Mouse (Mus musculus) kidney, postnatal 0 days (tissue): Measurements from ENCODE around the gene Adamts3. TPM values are rescaled to one million over a fixed set of nuclear protein-coding genes. Genes with fewer than 3 reads are reported as not detected.
A peak's percentile ranks its signal among the peaks of the same experiment; 100 is the strongest.

ENCODE experiments used
- ATAC-seq: fragments of 200-750 bp; cut with Nextera tagmentation; replicated peaks from 2 replicates; pipeline ENCODE4 v1.8.0; 2017; ENCODE audit warnings: low read depth, moderate number of reproducible peaks, moderate TSS enrichment, moderate library complexity; ENCODE audit not compliant: low FRiP score
- DNase-seq: peaks from one replicate; pipeline ENCODE4 v3.0.0-alpha.2; 2016; ENCODE audit warnings: low spot score
- H3K27ac ChIP-seq: fragments of 300-500 bp; sonication (generic); 2 replicates; pipeline ENCODE4 v1.5.1; 2014; ENCODE audit warnings: mild to moderate bottlenecking
- H3K27me3 ChIP-seq: fragments of 300-500 bp; sonication (generic); 2 replicates; pipeline ENCODE4 v1.6.1; 2014; ENCODE audit warnings: low read length, mixed read lengths; ENCODE audit not compliant: insufficient read depth
- H3K36me3 ChIP-seq: fragments of 300-500 bp; sonication (generic); 2 replicates; pipeline ENCODE4 v1.6.1; 2014; ENCODE audit warnings: low read length, mixed read lengths; ENCODE audit not compliant: insufficient read depth
- H3K4me1 ChIP-seq: fragments of 300-500 bp; sonication (generic); replicated peaks from 2 replicates; pipeline ENCODE4 v1.6.1; 2014; ENCODE audit warnings: antibody characterized with exemption, low read length, mixed read lengths; ENCODE audit not compliant: insufficient read depth
- H3K4me2 ChIP-seq: fragments of 300-500 bp; sonication (generic); 2 replicates; pipeline ENCODE4 v1.6.1; 2014; ENCODE audit warnings: mild to moderate bottlenecking, low read length, moderate library complexity, mixed read lengths
- H3K4me3 ChIP-seq: fragments of 300-500 bp; sonication (generic); replicated peaks from 2 replicates; pipeline ENCODE4 v1.5.1; 2014; ENCODE audit warnings: low read depth, low read length
- H3K9ac ChIP-seq: fragments of 300-500 bp; sonication (generic); 2 replicates; pipeline ENCODE4 v1.6.1; 2014; ENCODE audit warnings: low read depth, low read length
- H3K9me3 ChIP-seq: fragments of 300-500 bp; sonication (generic); replicated peaks from 2 replicates; pipeline ENCODE4 v1.6.1; 2016; ENCODE audit warnings: low read length, inconsistent platforms, mixed read lengths
- CTCF ChIP-seq: IDR thresholded peaks from 2 replicates; pipeline ENCODE4 v1.5.1; 2016; ENCODE audit warnings: antibody characterized with exemption, low read depth, mild to moderate bottlenecking, moderate library complexity
- WGBS: fragments of 180-500 bp; shearing (Covaris S2); extraction: QIAGEN DNeasy Blood & Tissue Kit; methylation state at CpG from one replicate; pipeline ENCODE4 v1.1.7; 2014; 5-methylcytosine and 5-hydroxymethylcytosine counted together
- polyA plus RNA-seq: library from polyadenylated mRNA; unstranded; fragments of >200 nt; fragmentation: Nextera tagmentation; extraction: Ambion mirVana; gene quantifications from 2 replicates; pipeline ENCODE4 v1.2.1, GENCODE M21; 2015

The Adamts3 gene
- polyA plus RNA-seq, 1 experiment from 2014 or later: 1.2 TPM

DNA sequence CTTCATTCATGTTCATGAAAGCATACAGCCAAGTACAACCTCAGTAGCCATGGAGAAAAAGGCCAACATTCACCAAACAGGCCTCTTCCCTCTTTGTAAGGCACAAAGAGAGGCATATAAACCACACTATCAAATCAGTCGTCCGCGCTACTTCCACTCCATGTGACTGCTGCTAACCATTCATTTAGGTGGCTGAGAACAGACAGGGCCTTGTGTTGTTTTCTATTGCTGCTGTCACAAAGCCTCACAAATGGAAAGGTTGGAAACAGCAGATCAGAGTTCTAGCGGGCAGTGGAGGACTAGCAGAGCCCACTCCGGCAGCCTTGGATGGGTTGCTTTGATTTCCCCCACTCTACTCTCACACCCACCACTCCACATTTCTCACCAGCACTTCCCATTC, 98.5 kb downstream of the Adamts3 start:
- DNase-seq (no peak), ATAC-seq (no peak)
- Histone ChIP-seq H3K36me3 (no peaks in the 10 kb centered on the region), H3K4me2 (no peak overlapping the region), H3K9me3 (no peaks in the 10 kb centered on the region), H3K4me3 (no peak overlapping the region), H3K27me3 (no peaks in the 10 kb centered on the region), H3K9ac (no peak overlapping the region), H3K27ac (no peak overlapping the region), H3K4me1 (no peaks in the 10 kb centered on the region)
- no peak for TF ChIP-seq CTCF
- 91% methylated on average over 5 of the region's 5 CpGs for WGBS

DNA sequence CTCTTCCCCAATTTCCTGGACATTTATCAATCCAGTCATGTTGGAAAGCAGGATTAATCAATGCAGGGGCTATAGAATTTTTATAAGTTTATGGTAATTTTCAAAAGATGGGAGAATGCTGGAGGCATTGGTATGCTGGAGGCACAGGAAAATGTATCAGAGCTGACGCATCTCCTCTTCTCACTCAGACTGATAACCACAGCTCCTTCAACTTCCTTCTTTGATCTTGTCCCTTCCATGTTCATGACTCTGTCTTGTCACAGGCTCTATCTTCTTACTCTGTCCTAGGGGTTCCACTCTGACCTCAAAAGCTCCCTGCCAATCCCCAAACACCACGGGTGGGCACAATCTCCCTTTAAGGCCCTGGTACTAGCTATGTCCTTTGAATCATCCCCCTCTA, 103.3 kb downstream of the Adamts3 start:
- no peak overlapping the region for H3K9ac ChIP-seq
- no peaks in the 10 kb centered on the region for H3K9me3 ChIP-seq
- no peaks in the 10 kb centered on the region for H3K36me3 ChIP-seq
- H3K27ac ChIP-seq: no peak overlapping the region
- H3K27me3 ChIP-seq: no peaks in the 10 kb centered on the region
- DNase-seq (no peak), ATAC-seq (no peak)
- TF ChIP-seq CTCF: no peak
- WGBS: 87% methylated on average over 2 of the region's 2 CpGs
- no peaks in the 10 kb centered on the region for H3K4me1 ChIP-seq
- no peak overlapping the region for H3K4me2 ChIP-seq
- no peak overlapping the region for H3K4me3 ChIP-seq

DNA sequence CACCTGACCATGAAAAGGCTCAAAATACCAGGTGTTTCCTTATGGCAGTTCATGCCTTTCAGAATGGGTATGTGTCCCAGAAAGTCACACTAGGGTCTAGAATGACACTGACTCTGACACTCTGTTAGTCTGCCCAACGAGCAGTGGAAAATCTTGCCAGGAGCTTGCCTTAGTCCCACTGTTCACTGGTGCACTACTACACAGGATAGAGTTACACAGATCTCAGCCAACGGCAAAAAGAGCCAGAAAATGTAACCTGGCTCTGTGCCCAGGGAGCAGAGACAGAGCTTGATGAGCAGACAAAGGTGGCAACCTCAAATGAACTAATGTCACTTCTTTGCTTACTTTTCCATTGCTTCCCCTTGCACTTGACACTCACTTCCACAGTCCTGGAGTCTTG, 104.5 kb downstream of the Adamts3 start:
- Histone ChIP-seq H3K27ac (no peak overlapping the region), H3K27me3 (no peaks in the 10 kb centered on the region), H3K4me1 (no peaks in the 10 kb centered on the region), H3K4me3 (no peak overlapping the region), H3K4me2 (no peak overlapping the region), H3K9me3 (no peaks in the 10 kb centered on the region), H3K9ac (no peak overlapping the region), H3K36me3 (no peaks in the 10 kb centered on the region)
- DNase-seq (peak; percentile 40), ATAC-seq (no peak)
- WGBS: 13% methylated on average over 2 of the region's 2 CpGs
- no peak for TF ChIP-seq CTCF

DNA sequence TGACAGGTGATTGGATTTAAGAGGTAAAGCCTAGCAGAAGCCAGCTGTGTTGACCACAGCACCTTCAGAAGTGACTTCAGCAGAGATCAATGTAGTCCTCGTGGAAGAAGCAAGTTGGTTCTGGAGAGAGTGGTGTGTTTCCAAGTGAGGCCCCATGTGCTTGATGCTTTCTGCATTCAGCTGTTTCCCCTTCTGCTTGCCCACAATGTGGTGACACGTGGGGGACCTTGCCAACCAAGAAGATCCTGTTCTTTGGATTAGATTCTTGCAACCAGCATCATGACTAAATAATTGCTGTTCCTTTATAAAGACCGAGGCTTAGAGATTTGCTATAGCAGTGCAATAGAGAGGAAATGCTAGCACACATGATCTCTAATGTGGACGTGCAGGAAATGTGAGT, 105.7 kb downstream of the Adamts3 start:
- H3K27me3 ChIP-seq: no peaks in the 10 kb centered on the region
- H3K4me2 ChIP-seq: no peak overlapping the region
- 53% methylated on average over 4 of the region's 4 CpGs for WGBS
- no peak overlapping the region for H3K27ac ChIP-seq
- DNase-seq: no peak
- no peaks in the 10 kb centered on the region for H3K36me3 ChIP-seq
- H3K4me3 ChIP-seq: no peak overlapping the region
- no peak for ATAC-seq
- H3K9ac ChIP-seq: no peak overlapping the region
- no peak for TF ChIP-seq CTCF
- no peaks in the 10 kb centered on the region for H3K9me3 ChIP-seq
- H3K4me1 ChIP-seq: no peaks in the 10 kb centered on the region

DNA sequence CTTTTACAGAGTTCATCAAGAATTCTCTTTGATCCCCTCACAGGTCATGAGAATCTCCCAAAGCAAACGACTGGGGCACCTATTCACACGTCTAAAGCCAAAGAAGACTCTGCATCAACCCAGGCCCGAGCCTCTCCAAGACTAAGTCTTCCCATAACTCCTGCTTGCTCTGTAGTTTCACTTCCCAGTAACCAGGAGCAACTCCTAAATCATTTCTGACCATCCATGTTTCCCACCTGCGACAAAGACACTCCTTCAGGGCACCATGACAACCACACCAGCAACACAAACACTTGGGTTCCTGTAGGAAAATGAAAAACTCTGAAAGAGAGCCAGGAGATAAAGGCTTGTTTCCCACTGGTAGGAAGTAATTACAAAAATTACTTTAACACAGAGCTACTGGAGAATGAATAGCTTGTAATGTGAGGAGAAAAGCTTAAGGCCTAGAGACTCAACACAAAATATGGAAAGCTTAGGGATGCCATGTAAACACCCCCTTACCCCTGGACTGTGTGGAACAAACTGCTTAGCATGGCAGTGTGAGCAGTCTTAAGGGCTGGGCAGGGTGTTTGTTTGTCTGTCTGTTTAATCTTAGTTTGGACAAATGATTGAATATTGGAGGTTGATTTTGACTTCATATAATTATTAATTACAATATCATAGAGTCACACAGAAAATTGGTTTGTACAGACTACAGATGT, 112.3 kb downstream of the Adamts3 start:
- H3K4me1 ChIP-seq: no peaks in the 10 kb centered on the region
- no peak overlapping the region for H3K9ac ChIP-seq
- H3K9me3 ChIP-seq: no peaks in the 10 kb centered on the region
- 43% methylated on average over 4 of the region's 4 CpGs for WGBS
- ATAC-seq: no peak
- no peak for DNase-seq
- no peak overlapping the region for H3K27ac ChIP-seq
- TF ChIP-seq CTCF: no peak
- no peaks in the 10 kb centered on the region for H3K36me3 ChIP-seq
- no peak overlapping the region for H3K4me2 ChIP-seq
- no peak overlapping the region for H3K4me3 ChIP-seq
- no peaks in the 10 kb centered on the region for H3K27me3 ChIP-seq

DNA sequence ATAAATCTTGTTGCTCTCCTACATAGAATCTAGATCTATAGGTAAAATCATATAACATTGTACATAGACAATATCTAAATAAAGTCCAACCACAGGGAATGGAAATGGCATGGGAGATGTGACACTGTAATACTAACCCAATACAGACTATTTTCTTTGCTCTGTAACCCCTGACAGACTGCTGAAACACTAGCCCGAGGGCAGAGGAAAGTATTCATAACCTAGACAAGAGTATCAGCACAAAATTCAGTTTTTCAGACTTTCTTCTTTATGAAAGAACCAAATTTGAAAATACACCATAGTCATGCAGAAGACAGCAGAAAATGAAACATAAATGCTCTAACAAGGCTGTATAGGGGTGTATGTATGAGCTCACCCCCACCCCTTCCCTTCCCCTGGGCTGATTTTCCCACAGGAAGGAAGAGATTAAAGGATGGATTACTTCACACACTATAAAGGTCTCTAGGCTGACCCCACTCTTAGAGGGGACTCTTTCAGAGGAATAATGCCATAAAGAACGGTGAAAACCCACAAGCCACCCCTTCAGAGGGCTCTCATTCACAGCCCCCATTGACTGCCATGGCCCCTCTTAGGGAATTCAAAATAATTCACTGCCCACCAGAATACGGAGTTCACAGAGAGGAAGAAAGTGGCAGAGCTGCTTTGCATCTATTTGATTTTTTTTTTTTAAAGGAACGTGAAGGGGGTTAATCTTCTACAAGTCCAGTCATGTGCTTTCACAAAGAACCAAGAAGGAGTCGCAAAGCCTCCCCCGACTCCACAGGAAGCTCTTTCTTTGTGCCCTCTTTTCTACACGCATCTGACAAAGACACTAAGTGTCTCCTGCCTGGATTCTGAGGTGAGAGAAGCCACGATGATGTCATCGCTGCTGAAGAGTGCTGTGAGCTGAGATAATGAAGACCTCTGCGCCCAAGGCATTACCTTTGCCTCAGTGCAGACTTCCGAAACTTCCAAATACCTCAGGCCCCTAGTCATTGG, 119.6 kb downstream of the Adamts3 start:
- no peak overlapping the region for H3K9ac ChIP-seq
- no peaks in the 10 kb centered on the region for H3K36me3 ChIP-seq
- H3K27me3 ChIP-seq: no peaks in the 10 kb centered on the region
- TF ChIP-seq CTCF: no peak
- no peaks in the 10 kb centered on the region for H3K9me3 ChIP-seq
- H3K4me1 ChIP-seq: no peaks in the 10 kb centered on the region
- no peak overlapping the region for H3K4me2 ChIP-seq
- WGBS: 20% methylated on average over 11 of the region's 11 CpGs
- no peak overlapping the region for H3K4me3 ChIP-seq
- H3K27ac ChIP-seq: no peak overlapping the region
- ATAC-seq (no peak), DNase-seq (no peak)
